In genomic region chrX:106582197-106582596, GRCm38 (mm10) we compare ENCODE assay signal across 33 mouse cellular contexts. TPM values are rescaled to one million over a fixed set of nuclear protein-coding genes. Genes with fewer than 3 reads are reported as not detected.
DNase-seq lines count a peak whose midpoint lies in the region; ATAC-seq and TF ChIP-seq lines count a peak whose summit lies in the region.
"Had no signal": no experiment of that assay in that cellular context is flagged by ENCODE, and none has a peak within 500 bp of the region (broad histone marks: within the 10 kb centered on the region; RNA-seq: fewer than 3 reads in every experiment).

No protein-coding gene starts in this region.

- H3K4me1 ChIP-seq in embryonic facial prominence, embryonic 11.5 days (ENCODE audit: control insufficient read depth, insufficient read depth, low read length): no peaks in the 10 kb centered on the region
- no peaks in the 10 kb centered on the region for H3K4me1 ChIP-seq in embryonic facial prominence, embryonic 10.5 days
- no peaks in the 10 kb centered on the region for H3K4me1 ChIP-seq in kidney, postnatal 0 days (replicated peaks; ENCODE audit: insufficient read depth, low read length)
- no peaks in the 10 kb centered on the region for H3K4me1 ChIP-seq in kidney, embryonic 16.5 days (ENCODE audit: insufficient read depth, low read length)
- H3K4me1 ChIP-seq: embryonic facial prominence, embryonic 12.5 days; embryonic facial prominence, embryonic 15.5 days; heart, embryonic 10.5 days; heart, embryonic 13.5 days had no signal

- H3K27me3 ChIP-seq in embryonic facial prominence, embryonic 11.5 days (ENCODE audit: control insufficient read depth, insufficient read depth, low read length): no peaks in the 10 kb centered on the region
- peaks cover 10% of the 10 kb centered on the region; the same call in 1 of the 2 replicates for H3K27me3 ChIP-seq in embryonic facial prominence, embryonic 10.5 days (replicated peaks; ENCODE audit: low read depth, poor library complexity, severe bottlenecking)
- no peaks in the 10 kb centered on the region for H3K27me3 ChIP-seq in kidney, postnatal 0 days (ENCODE audit: insufficient read depth, low read length)
- no peaks in the 10 kb centered on the region; the same call in 1 of the 2 replicates for H3K27me3 ChIP-seq in kidney, embryonic 16.5 days (ENCODE audit: insufficient read depth, low read length)
- H3K27me3 ChIP-seq: embryonic facial prominence, embryonic 12.5 days; embryonic facial prominence, embryonic 15.5 days; heart, embryonic 13.5 days had no signal

- no peak overlapping the region for H3K4me2 ChIP-seq in embryonic facial prominence, embryonic 11.5 days (ENCODE audit: low read depth, low read length)
- no peak overlapping the region for H3K4me2 ChIP-seq in kidney, postnatal 0 days (ENCODE audit: low read length)
- no peak overlapping the region for H3K4me2 ChIP-seq in kidney, embryonic 16.5 days (replicated peaks; ENCODE audit: low read depth, low read length)
- H3K4me2 ChIP-seq: embryonic facial prominence, embryonic 12.5 days; embryonic facial prominence, embryonic 15.5 days; heart, embryonic 13.5 days; hindbrain, embryonic 14.5 days had no signal

- 38% methylated on average over 2 of the region's 2 CpGs for WGBS in embryonic facial prominence, embryonic 11.5 days
- WGBS in embryonic facial prominence, embryonic 10.5 days: 39% methylated on average over 2 of the region's 2 CpGs
- WGBS in kidney, postnatal 0 days: 29% methylated on average over 2 of the region's 2 CpGs
- WGBS in kidney, embryonic 16.5 days: 47% methylated on average over 2 of the region's 2 CpGs

- H3K4me3 ChIP-seq in embryonic facial prominence, embryonic 11.5 days (ENCODE audit: low read depth, low read length): no peak overlapping the region
- no peak overlapping the region for H3K4me3 ChIP-seq in embryonic facial prominence, embryonic 10.5 days
- no peak overlapping the region for H3K4me3 ChIP-seq in kidney, postnatal 0 days (replicated peaks; ENCODE audit: low read depth, low read length)
- no peak overlapping the region for H3K4me3 ChIP-seq in kidney, embryonic 16.5 days (ENCODE audit: low read length)
- H3K4me3 ChIP-seq: embryonic facial prominence, embryonic 12.5 days; embryonic facial prominence, embryonic 15.5 days; heart, embryonic 10.5 days; heart, embryonic 13.5 days had no signal

- TF ChIP-seq CTCF in kidney, postnatal 0 days (IDR thresholded peaks at IDR 0.05; ENCODE audit: low read depth): no peak

- no peak for ATAC-seq in embryonic facial prominence, embryonic 11.5 days (replicated peaks; ENCODE audit: insufficient number of reproducible peaks, low FRiP score, low TSS enrichment, low read depth)
- no peak for ATAC-seq in kidney, postnatal 0 days (replicated peaks; ENCODE audit: low FRiP score, low read depth)
- no peak for ATAC-seq in kidney, embryonic 16.5 days (ENCODE audit: low FRiP score, low TSS enrichment)
- ATAC-seq: activated CD4-positive, CD25-positive, alpha-beta regulatory T cell, adult 4 months; forebrain, embryonic 14.5 days; forebrain, postnatal 0 days; hindbrain, postnatal 0 days; inflammation-experienced regulatory T-cells, adult 6 months had no signal

- no peaks in the 10 kb centered on the region for H3K36me3 ChIP-seq in embryonic facial prominence, embryonic 11.5 days (replicated peaks; ENCODE audit: control insufficient read depth, insufficient read depth, low read depth, low read length)
- no peaks in the 10 kb centered on the region for H3K36me3 ChIP-seq in embryonic facial prominence, embryonic 10.5 days (replicated peaks)
- no peaks in the 10 kb centered on the region for H3K36me3 ChIP-seq in kidney, postnatal 0 days (ENCODE audit: insufficient read depth, low read length)
- no peaks in the 10 kb centered on the region for H3K36me3 ChIP-seq in kidney, embryonic 16.5 days (ENCODE audit: insufficient read depth, low read length)
- H3K36me3 ChIP-seq: embryonic facial prominence, embryonic 12.5 days; embryonic facial prominence, embryonic 15.5 days; heart, embryonic 10.5 days; heart, embryonic 13.5 days had no signal

- H3K9ac ChIP-seq in embryonic facial prominence, embryonic 11.5 days (replicated peaks; ENCODE audit: low read length): no peak overlapping the region
- no peak overlapping the region for H3K9ac ChIP-seq in kidney, postnatal 0 days (ENCODE audit: low read depth, low read length)
- H3K9ac ChIP-seq in kidney, embryonic 16.5 days (replicated peaks; ENCODE audit: low read length): no peak overlapping the region
- H3K9ac ChIP-seq: embryonic facial prominence, embryonic 12.5 days; embryonic facial prominence, embryonic 15.5 days; forebrain, postnatal 0 days; heart, embryonic 13.5 days; hindbrain, embryonic 14.5 days had no signal

- no peaks in the 10 kb centered on the region for H3K9me3 ChIP-seq in embryonic facial prominence, embryonic 11.5 days (replicated peaks; ENCODE audit: control insufficient read depth, low read length)
- no peaks in the 10 kb centered on the region for H3K9me3 ChIP-seq in embryonic facial prominence, embryonic 10.5 days
- H3K9me3 ChIP-seq in kidney, postnatal 0 days (replicated peaks; ENCODE audit: low read length): no peaks in the 10 kb centered on the region
- H3K9me3 ChIP-seq in kidney, embryonic 16.5 days (ENCODE audit: low read length): no peaks in the 10 kb centered on the region
- H3K9me3 ChIP-seq: embryonic facial prominence, embryonic 12.5 days; embryonic facial prominence, embryonic 15.5 days; heart, embryonic 10.5 days; heart, embryonic 13.5 days had no signal

- no peak overlapping the region for H3K27ac ChIP-seq in embryonic facial prominence, embryonic 11.5 days (replicated peaks; ENCODE audit: low read depth, low read length)
- no peak overlapping the region for H3K27ac ChIP-seq in embryonic facial prominence, embryonic 10.5 days (replicated peaks)
- H3K27ac ChIP-seq in kidney, postnatal 0 days: no peak overlapping the region
- no peak overlapping the region for H3K27ac ChIP-seq in kidney, embryonic 16.5 days (ENCODE audit: low read length)
- H3K27ac ChIP-seq: embryonic facial prominence, embryonic 12.5 days; embryonic facial prominence, embryonic 15.5 days; heart, embryonic 10.5 days; heart, embryonic 13.5 days; hindbrain, embryonic 14.5 days; hindbrain, postnatal 0 days had no signal

- DNase-seq in embryonic facial prominence, embryonic 11.5 days (ENCODE audit: low spot score): peak; percentile 10
- no peak for DNase-seq in embryonic facial prominence, embryonic 10.5 days (ENCODE audit: low spot score)
- peak; percentile 1 for DNase-seq in kidney, postnatal 0 days (ENCODE audit: low spot score)
- peak; percentile 38 for DNase-seq in forelimb bud, embryonic 11.5 days (ENCODE audit: low read depth, low spot score)
- DNase-seq in mesoderm, embryonic 11.5 days (ENCODE audit: low read depth, low spot score): peak; percentile 33
- no peak for DNase-seq in heart, adult 8-10 months (ENCODE audit: low spot score)
- no peak for DNase-seq in adrenal gland, postnatal 36 days
- DNase-seq: adrenal gland, postnatal 10 days; cerebellum, adult 11 months; cerebellum, adult 2 months; cerebellum, adult 9-11 months; cerebellum, postnatal 25 days; forebrain, postnatal 0 days; gastrocnemius, postnatal 25 days; heart, adult 18-20 months; heart, postnatal 14 days; heart, postnatal 4 days had no signal

RNA-seq across cellular contexts. Expression of gene Gm5127, which starts 0.8 kb away (rescaled TPM):
- polyA plus RNA-seq in embryonic facial prominence, embryonic 11.5 days (2014; fragmentation: Nextera tagmentation; extraction: Ambion mirVana): 3.8 and 5.1 TPM in 2 replicates
- polyA plus RNA-seq in embryonic facial prominence, embryonic 10.5 days (2016; fragmentation: Nextera tagmentation; extraction: Ambion mirVana): 4.3 and 4.5 TPM in 2 replicates
- polyA plus RNA-seq in kidney, postnatal 0 days (2015; fragmentation: Nextera tagmentation; extraction: Ambion mirVana): 0.51 and 0.60 TPM in 2 replicates
- polyA plus RNA-seq in kidney, embryonic 16.5 days (2015; fragmentation: Nextera tagmentation; extraction: Ambion mirVana): 0.59 and 0.62 TPM in 2 replicates
- not detected for total RNA-seq in heart, adult 8-10 months (2022)
- not detected for total RNA-seq in adrenal gland, postnatal 36 days (2021)
- total RNA-seq: adrenal gland, postnatal 10 days; adrenal gland, postnatal 4 days; common myeloid progenitor, adult 5-6 weeks; ES-E14; forebrain, postnatal 0 days; gastrocnemius, adult 8-10 months; gastrocnemius, postnatal 25 days; heart, adult 18-20 months; heart, postnatal 14 days; heart, postnatal 4 days had no signal
- polyA plus RNA-seq: gonadal fat pad, adult 2 months; heart, embryonic 13.5 days; heart, embryonic 16.5 days had no signal

RNA-seq across cellular contexts. Expression of gene Cysltr1, which starts 21.3 kb away (rescaled TPM):
- polyA plus RNA-seq in embryonic facial prominence, embryonic 11.5 days (2014; fragmentation: Nextera tagmentation; extraction: Ambion mirVana): 1.1 and 1.9 TPM in 2 replicates
- polyA plus RNA-seq in embryonic facial prominence, embryonic 10.5 days (2016; fragmentation: Nextera tagmentation; extraction: Ambion mirVana): 1.7 and 2.1 TPM in 2 replicates
- polyA plus RNA-seq in kidney, postnatal 0 days (2015; fragmentation: Nextera tagmentation; extraction: Ambion mirVana): 2.6 and 3.2 TPM in 2 replicates
- 2.7 and 3.7 TPM in 2 replicates for polyA plus RNA-seq in kidney, embryonic 16.5 days (2015; fragmentation: Nextera tagmentation; extraction: Ambion mirVana)
- 1 to 10 TPM in 3 of 4 experiments, under 1 TPM in 1; 0.57 to 1.6 (median 1.1) TPM for total RNA-seq in heart, adult 8-10 months (2022)
- total RNA-seq in adrenal gland, postnatal 36 days (2021): under 1 TPM; 0.49 to 0.56 TPM

Comparison
In these comparisons a context has a peak if more than half of its experiments do, and no peak if none do; other contexts are left out.
1. DNase-seq: peak in embryonic facial prominence, embryonic 11.5 days (single experiment), kidney, postnatal 0 days (single experiment), forelimb bud, embryonic 11.5 days (single experiment) and mesoderm, embryonic 11.5 days (single experiment); none in embryonic facial prominence, embryonic 10.5 days (single experiment), heart, adult 8-10 months (single experiment) and adrenal gland, postnatal 36 days (0 of 2).